Mouse (Mus musculus) thymus, postnatal 36 days (tissue): ENCODE measurements around the gene Frs2.
"Not testable (repeated sequence)": the region's sequence is repeated elsewhere in the genome, so short reads cannot be mapped to it uniquely, and the experiment has no call there.

Experiments used
- DNase-seq, 2 experiments: peaks; one replicate each; pipeline ENCODE4 v3.0.0; 2022; ENCODE audit warnings: mixed read lengths in 2 of 2

Frs2 gene

GRCm38 (mm10) chr10:117100175-117100574 is 48.2 kb downstream of the Frs2 start:
- no peak for DNase-seq

GRCm38 (mm10) chr10:117097116-117097698 is 51.1 kb downstream of the Frs2 start:
- no peak for DNase-seq

GRCm38 (mm10) chr10:117096096-117096495 is 52.2 kb downstream of the Frs2 start:
- no peak for DNase-seq

- DNase-seq, result no peak
Measured at GRCm38 (mm10) chr10:117094504-117095329, 53.6 kb downstream of the Frs2 start.

- DNase-seq, result no peak
Measured at GRCm38 (mm10) chr10:117089628-117090027, 58.7 kb downstream of the Frs2 start.

GRCm38 (mm10) chr10:117081914-117082359 is 66.4 kb downstream of the Frs2 start:
- DNase-seq, result no peak

GRCm38 (mm10) chr10:117081326-117081725 is 67.0 kb downstream of the Frs2 start:
- DNase-seq, result no peak

GRCm38 (mm10) chr10:117078284-117078683 is 70.0 kb downstream of the Frs2 start:
- peak; percentile 62 to 67 for DNase-seq

- no peak for DNase-seq
Measured at GRCm38 (mm10) chr10:117073176-117073575, 75.2 kb downstream of the Frs2 start.

- DNase-seq, result no peak
Measured at GRCm38 (mm10) chr10:117072191-117072888, 76.0 kb downstream of the Frs2 start.

- DNase-seq, result no peak
Measured at GRCm38 (mm10) chr10:117069109-117069508, 79.2 kb downstream of the Frs2 start.

- DNase-seq, result no peak
Measured at GRCm38 (mm10) chr10:117064076-117064475, 84.3 kb downstream of the Frs2 start.

GRCm38 (mm10) chr10:117063254-117064021 is 84.9 kb downstream of the Frs2 start, which contains the start of gene Cct2:
Gene Cct2 (minus strand): TSS chr10:117063814.
- DNase-seq, result peak; percentile 90 to 93

GRCm38 (mm10) chr10:117062894-117063253 is 85.5 kb downstream of the Frs2 start:
- no peak for DNase-seq

- no peak for DNase-seq
Measured at GRCm38 (mm10) chr10:117055668-117056067, 92.7 kb downstream of the Frs2 start.

- no peak for DNase-seq
Measured at GRCm38 (mm10) chr10:117049961-117050597, 98.3 kb downstream of the Frs2 start.

- DNase-seq, result no peak
Measured at GRCm38 (mm10) chr10:117049253-117049652, 99.1 kb downstream of the Frs2 start.

- no peak for DNase-seq
Measured at GRCm38 (mm10) chr10:117045175-117046056, 102.9 kb downstream of the Frs2 start, which contains the start of gene Lrrc10. Gene Lrrc10 (plus strand): TSS chr10:117045341.

- not testable (repeated sequence) for DNase-seq
Measured at GRCm38 (mm10) chr10:117043497-117044166, 104.7 kb downstream of the Frs2 start.

- DNase-seq, result no peak
Measured at GRCm38 (mm10) chr10:117042295-117042694, 106.0 kb downstream of the Frs2 start.

- no peak for DNase-seq
Measured at GRCm38 (mm10) chr10:117040355-117040754, 108.0 kb downstream of the Frs2 start.
